Mouse (Mus musculus) MEL (cell line): ENCODE results near the gene Egfr. TPM values are rescaled to one million over a fixed set of nuclear protein-coding genes. Genes with fewer than 3 reads are reported as not detected.

Source experiments
- DNase-seq: peaks from one replicate; pipeline ENCODE4 v3.0.0; 2011; ENCODE audit warnings: low read depth, low spot score
- H3K27ac ChIP-seq: 2 replicates; pipeline ENCODE4 v1.5.1; 2012; ENCODE audit warnings: low read depth, mild to moderate bottlenecking, control low read depth, low read length, moderate library complexity; ENCODE audit not compliant: control insufficient read depth
- H3K27me3 ChIP-seq, 2 experiments: fragments of 150-350 bp in 1 of 2; sonication (generic) in 1 of 2; 2 replicates each; pipeline ENCODE4 v1.6.1; 2012; ENCODE audit warnings: low read length in 2 of 2, mild to moderate bottlenecking in 2 of 2, improper control_type of control experiment in 1 of 2, moderate library complexity in 1 of 2; ENCODE audit not compliant: insufficient read depth in 2 of 2, control insufficient read depth in 1 of 2
- H3K36me3 ChIP-seq, 2 experiments: 2 replicates each; pipeline ENCODE4 v1.6.1; 2012 to 2014; ENCODE audit warnings: low read length in 2 of 2, improper control_type of control experiment in 1 of 2, inconsistent platforms in 1 of 2, mild to moderate bottlenecking in 1 of 2; ENCODE audit not compliant: insufficient read depth in 2 of 2, control insufficient read depth in 1 of 2
- H3K4me1 ChIP-seq, 2 experiments: fragments of 150-350 bp in 1 of 2; sonication (generic) in 1 of 2; 2 replicates each; pipeline ENCODE4 v1.6.1; 2012; ENCODE audit warnings: low read length in 2 of 2, improper control_type of control experiment in 1 of 2, mild to moderate bottlenecking in 1 of 2; ENCODE audit not compliant: insufficient read depth in 2 of 2, control insufficient read depth in 1 of 2
- H3K4me3 ChIP-seq, 2 experiments: fragments of 150-350 bp in 1 of 2; sonication (generic) in 1 of 2; 2 replicates each; pipeline ENCODE4 v1.5.1; 2012; ENCODE audit warnings: low read depth in 2 of 2, low read length in 2 of 2, mild to moderate bottlenecking in 2 of 2, moderate library complexity in 2 of 2, control low read depth in 1 of 2, improper control_type of control experiment in 1 of 2; ENCODE audit not compliant: control insufficient read depth in 1 of 2, insufficient read depth in 1 of 2
- H3K79me2 ChIP-seq: 2 replicates; pipeline ENCODE4 v1.6.1; 2012; ENCODE audit warnings: mild to moderate bottlenecking, low read length, moderate library complexity; ENCODE audit not compliant: control insufficient read depth, poor library complexity, insufficient read depth
- H3K9ac ChIP-seq: 2 replicates; pipeline ENCODE4 v1.6.1; 2012; ENCODE audit warnings: low read depth, mild to moderate bottlenecking, control low read depth, low read length, moderate library complexity; ENCODE audit not compliant: control insufficient read depth, poor library complexity, severe bottlenecking
- H3K9me3 ChIP-seq: fragments of 150-350 bp; sonication (generic); replicated peaks from 2 replicates; pipeline ENCODE4 v1.6.1; 2012; ENCODE audit warnings: mild to moderate bottlenecking, low read length, improper control_type of control experiment, moderate library complexity; ENCODE audit not compliant: insufficient read depth
- EP300 ChIP-seq, 2 experiments: IDR thresholded peaks; 2 replicates each; pipeline ENCODE4 v1.6.1; 2011; ENCODE audit warnings: improper control_type of control experiment in 2 of 2, low read length in 2 of 2, low read depth in 1 of 2, mild to moderate bottlenecking in 1 of 2
- HCFC1 ChIP-seq: IDR thresholded peaks from 2 replicates; pipeline ENCODE4 v1.6.1; 2012; ENCODE audit warnings: low read depth, mild to moderate bottlenecking, inconsistent platforms, low read length, improper control_type of control experiment, moderate library complexity
- MEF2A ChIP-seq: IDR thresholded peaks from 2 replicates; pipeline ENCODE4 v1.6.1; 2014; ENCODE audit warnings: low read depth, mild to moderate bottlenecking, inconsistent platforms, low read length, improper control_type of control experiment; ENCODE audit not compliant: poor library complexity, insufficient replicate concordance, severe bottlenecking; ENCODE audit errors: extremely low read depth
- MYC ChIP-seq: IDR thresholded peaks from 2 replicates; pipeline ENCODE4 v1.6.1; 2011; ENCODE audit warnings: low read depth, mild to moderate bottlenecking, low read length, improper control_type of control experiment, moderate library complexity
- POLR2A ChIP-seq, 2 experiments: IDR thresholded peaks; 2 replicates each; pipeline ENCODE4 v1.6.1; 2011 to 2012; ENCODE audit warnings: low read length in 2 of 2, mild to moderate bottlenecking in 2 of 2, control low read depth in 1 of 2, improper control_type of control experiment in 1 of 2, low read depth in 1 of 2, moderate library complexity in 1 of 2; ENCODE audit not compliant: control insufficient read depth in 1 of 2, insufficient read depth in 1 of 2, poor library complexity in 1 of 2
- POLR2AphosphoS2 ChIP-seq: IDR thresholded peaks from 2 replicates; pipeline ENCODE4 v1.6.1; 2011; ENCODE audit warnings: low read length, improper control_type of control experiment
- POLR2AphosphoS5 ChIP-seq: IDR thresholded peaks from 2 replicates; pipeline ENCODE4 v1.6.1; 2012; ENCODE audit warnings: low read depth, borderline replicate concordance, mild to moderate bottlenecking, inconsistent platforms, low read length, moderate library complexity, mixed read lengths
- SMC3 ChIP-seq: IDR thresholded peaks from 2 replicates; pipeline ENCODE4 v1.6.1; 2011; ENCODE audit warnings: low read depth, low read length, improper control_type of control experiment
- TAL1 ChIP-seq: IDR thresholded peaks from 2 replicates; pipeline ENCODE4 v1.6.1; 2012; ENCODE audit warnings: mild to moderate bottlenecking, inconsistent platforms, low read length, moderate library complexity, mixed read lengths
- UBTF ChIP-seq: IDR thresholded peaks from 2 replicates; pipeline ENCODE4 v1.6.1; 2012; ENCODE audit warnings: low read depth, mild to moderate bottlenecking, inconsistent platforms, low read length, improper control_type of control experiment, moderate library complexity, borderline replicate concordance; ENCODE audit not compliant: insufficient read depth
- USF1 ChIP-seq: IDR thresholded peaks from 2 replicates; pipeline ENCODE4 v1.6.1; 2014; ENCODE audit warnings: low read depth, mild to moderate bottlenecking, inconsistent platforms, low read length, improper control_type of control experiment, moderate library complexity
- USF2 ChIP-seq, 2 experiments: IDR thresholded peaks; 2 replicates each; pipeline ENCODE4 v1.6.1; 2011 to 2012; ENCODE audit warnings: improper control_type of control experiment in 2 of 2, low read length in 2 of 2, borderline replicate concordance in 1 of 2, inconsistent platforms in 1 of 2, low read depth in 1 of 2, mild to moderate bottlenecking in 1 of 2; ENCODE audit not compliant: insufficient read depth in 1 of 2
- ZC3H11A ChIP-seq: IDR thresholded peaks from 2 replicates; pipeline ENCODE4 v1.6.1; 2012; ENCODE audit warnings: low read depth, mild to moderate bottlenecking, inconsistent platforms, low read length, improper control_type of control experiment
- ZMIZ1 ChIP-seq: IDR thresholded peaks from 2 replicates; pipeline ENCODE4 v1.6.1; 2012; ENCODE audit warnings: low read depth, mild to moderate bottlenecking, inconsistent platforms, low read length, improper control_type of control experiment, moderate library complexity
- polyA plus RNA-seq, 2 experiments: library from polyadenylated mRNA; stranded (reverse) in 1 of 2; unstranded in 1 of 2; fragments of >175 nt in 1 of 2; fragments of >200 nt in 1 of 2; gene quantifications; 2 replicates each; pipeline versions ENCODE4 v1.2.1 to v1.2.4; 2012; ENCODE audit warnings: low replicate concordance in 2 of 2, low read depth in 1 of 2; ENCODE audit not compliant: insufficient read length in 2 of 2, insufficient read depth in 1 of 2, missing spikeins in 1 of 2
- total RNA-seq: library from RNA; depleted of rRNA; stranded (reverse); fragments of 300-350 nt; gene quantifications from 2 replicates; pipeline ENCODE4 v1.2.3, GENCODE M21; 2012

Egfr gene
- total and polyA plus RNA-seq, 3 experiments = not detected

DNA sequence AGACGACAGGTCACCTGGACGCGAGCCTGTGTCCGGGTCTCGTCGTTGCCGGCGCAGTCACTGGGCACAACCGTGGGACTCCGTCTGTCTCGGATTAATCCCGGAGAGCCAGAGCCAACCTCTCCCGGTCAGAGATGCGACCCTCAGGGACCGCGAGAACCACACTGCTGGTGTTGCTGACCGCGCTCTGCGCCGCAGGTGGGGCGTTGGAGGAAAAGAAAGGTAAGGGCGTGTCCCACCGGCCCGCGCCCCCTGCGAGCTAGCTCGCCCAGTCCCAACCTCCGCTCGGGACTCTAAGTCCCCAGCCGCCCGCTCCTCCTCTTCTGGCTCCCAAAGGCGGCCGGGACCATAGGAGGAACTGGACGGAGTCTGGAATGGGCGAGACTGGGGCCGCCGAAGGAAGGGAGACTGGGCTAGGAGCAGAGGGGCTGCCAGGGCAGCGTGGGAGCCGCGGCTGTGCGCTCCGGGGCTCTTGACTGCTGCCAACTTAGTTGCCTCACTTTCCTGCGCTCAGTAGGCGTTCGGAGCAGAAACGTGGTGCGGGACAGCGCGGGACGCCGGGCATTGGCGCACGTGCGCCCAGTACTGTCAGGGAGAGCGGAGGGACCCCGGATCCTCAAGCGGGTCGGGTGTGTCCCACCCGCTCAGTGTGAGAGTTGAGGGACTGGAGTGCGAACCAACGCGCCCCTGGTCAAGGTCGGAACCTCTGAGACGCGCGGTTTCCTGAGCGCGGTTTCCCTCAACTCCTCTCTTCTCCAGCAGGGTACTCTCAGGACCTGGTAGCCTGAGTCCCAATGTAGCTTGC lies 548 bp downstream of the Egfr start:
- H3K36me3 ChIP-seq = no peaks in the 10 kb centered on the region
- H3K4me1 ChIP-seq = no peaks in the 10 kb centered on the region
- no peak overlapping the region for H3K4me3 ChIP-seq
- TF ChIP-seq POLR2AphosphoS2 = no peak
- TF ChIP-seq ZC3H11A = no peak
- no peak for TF ChIP-seq MEF2A
- no peak for TF ChIP-seq ZMIZ1
- TF ChIP-seq POLR2A (IDR thresholded peaks at IDR 0.05; ENCODE audit: control insufficient read depth in 1 of 2, insufficient read depth in 1 of 2, low read depth in 1 of 2, low read length in 2 of 2, poor library complexity in 1 of 2) = no peak
- TF ChIP-seq, all 39 proteins: peak for 0
- no peaks in the 10 kb centered on the region for H3K79me2 ChIP-seq
- no peaks in the 10 kb centered on the region for H3K27me3 ChIP-seq
- H3K27ac ChIP-seq = no peak overlapping the region
- H3K9me3 ChIP-seq = no peaks in the 10 kb centered on the region
- DNase-seq = no peak
- no peak overlapping the region for H3K9ac ChIP-seq

DNA sequence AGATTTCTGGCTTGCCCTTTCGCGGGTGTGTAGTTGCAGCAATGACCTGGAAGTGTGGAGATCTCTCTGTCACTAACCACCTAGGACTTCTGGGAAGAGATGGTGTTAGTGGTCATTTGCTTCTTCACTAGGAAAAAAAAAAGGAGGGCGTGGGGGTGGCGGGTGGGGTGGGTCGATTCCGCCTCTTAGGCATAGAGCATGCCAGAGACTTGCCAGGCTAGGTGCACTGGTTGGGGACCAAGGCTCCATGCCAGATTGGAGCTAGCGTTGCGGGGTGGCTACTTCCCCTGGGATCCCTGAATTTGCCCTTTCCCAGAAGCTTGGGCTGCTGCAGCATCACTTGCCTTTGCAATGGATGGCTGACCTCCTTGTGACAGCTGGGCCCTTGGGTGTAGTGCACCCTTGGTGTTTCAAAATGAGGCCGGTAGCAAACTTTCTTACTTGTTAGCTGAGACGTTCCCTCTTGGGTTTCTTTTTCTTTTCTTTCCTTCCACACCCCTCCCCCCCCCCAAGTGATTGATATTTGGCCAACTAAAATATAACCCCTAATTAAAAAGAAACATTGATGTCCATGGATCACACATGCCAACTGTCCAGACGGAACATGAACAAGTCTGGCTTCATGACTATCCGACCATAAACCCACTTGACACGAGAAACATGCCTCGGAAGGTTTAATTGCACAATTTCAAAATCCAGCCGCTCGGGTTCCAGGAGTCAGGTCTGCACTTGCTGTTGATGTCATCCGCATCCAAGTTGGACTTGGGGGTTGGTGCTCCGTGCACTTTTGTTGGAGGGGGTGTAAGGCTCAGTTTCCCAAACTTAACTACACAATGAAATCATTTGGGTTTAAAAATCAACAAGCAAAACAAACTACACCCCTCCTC lies 1.4 kb downstream of the Egfr start:
- Histone ChIP-seq H3K4me3 (no peak overlapping the region), H3K27me3 (no peaks in the 10 kb centered on the region), H3K36me3 (no peaks in the 10 kb centered on the region), H3K79me2 (no peaks in the 10 kb centered on the region), H3K27ac (no peak overlapping the region)
- DNase-seq = no peak
- no peak for TF ChIP-seq USF1
- TF ChIP-seq MEF2A = no peak
- no peak for TF ChIP-seq POLR2A (IDR thresholded peaks at IDR 0.05; ENCODE audit: control insufficient read depth in 1 of 2, insufficient read depth in 1 of 2, low read depth in 1 of 2, low read length in 2 of 2, poor library complexity in 1 of 2)
- no peak for TF ChIP-seq MYC
- no peak for TF ChIP-seq SMC3
- no peak for TF ChIP-seq EP300 (IDR thresholded peaks at IDR 0.05; ENCODE audit: low read depth in 1 of 2, low read length in 2 of 2)
- no peak for TF ChIP-seq POLR2AphosphoS5
- TF ChIP-seq TAL1 = no peak
- TF ChIP-seq ZMIZ1 = no peak
- no peak for TF ChIP-seq USF2 (IDR thresholded peaks at IDR 0.05; ENCODE audit: borderline replicate concordance in 1 of 2, insufficient read depth in 1 of 2, low read depth in 1 of 2, low read length in 2 of 2)
- TF ChIP-seq HCFC1 = no peak
- no peak for TF ChIP-seq UBTF
- TF ChIP-seq, all 39 proteins: peak for 0
- H3K4me1 ChIP-seq = no peaks in the 10 kb centered on the region
- no peak overlapping the region for H3K9ac ChIP-seq
- H3K9me3 ChIP-seq = no peaks in the 10 kb centered on the region
